Mouse (Mus musculus) adrenal gland, postnatal 10 days (tissue): Measurements from ENCODE around the gene Dach1. TPM values are rescaled to one million over a fixed set of nuclear protein-coding genes. Genes with fewer than 3 reads are reported as not detected.
A peak's percentile ranks its signal among the peaks of the same experiment; 100 is the strongest.

ENCODE experiments used
- DNase-seq: peaks from one replicate; pipeline ENCODE4 v3.0.0; 2021; ENCODE audit warnings: mixed read lengths
- total RNA-seq, 2 experiments: library from RNA; stranded (reverse); gene quantifications; 2 replicates each; pipeline ENCODE4 v1.2.3; 2021

Dach1 gene
- total RNA-seq, 2 experiments from 2014 or later, result 8.9 to 13.0 TPM

DNA sequence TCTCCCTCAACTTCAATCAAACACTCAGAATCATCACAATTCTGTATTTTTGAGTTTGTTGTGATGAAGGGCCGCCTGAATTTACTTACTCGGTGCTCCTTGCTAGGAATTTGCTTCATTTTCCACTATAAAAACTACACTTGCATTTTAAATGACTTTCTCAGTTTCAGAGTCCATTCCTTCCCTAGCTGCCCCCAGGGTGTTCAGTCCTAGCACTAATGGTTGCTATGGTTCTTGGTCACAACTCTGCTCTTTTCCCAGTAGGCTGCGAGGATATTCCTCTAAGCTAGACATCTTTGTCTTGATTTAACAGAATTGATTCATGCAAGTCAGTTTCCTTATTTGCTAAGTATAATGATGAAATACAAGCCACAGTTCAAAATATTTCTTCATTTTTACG, 319.1 kb downstream of the Dach1 start:
- no peak for DNase-seq

DNA sequence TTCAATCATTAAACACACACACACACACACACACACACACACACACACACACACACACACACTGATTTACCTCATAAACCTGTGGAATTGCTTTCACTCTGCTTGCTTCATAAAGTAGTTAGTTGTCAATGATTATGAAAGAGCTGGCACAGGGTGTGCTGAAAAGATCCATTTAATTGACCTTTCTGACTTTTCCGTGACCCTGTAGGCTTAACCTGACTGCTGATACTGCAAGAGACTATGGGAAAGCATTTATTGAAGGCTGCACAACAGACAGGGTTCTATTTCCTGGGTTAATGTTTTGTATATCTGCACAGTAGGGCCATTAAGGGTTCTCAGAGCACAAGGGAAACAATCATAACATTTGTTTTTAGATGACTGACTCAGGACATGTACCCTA, 321.9 kb downstream of the Dach1 start:
- peak; percentile 7 for DNase-seq

DNA sequence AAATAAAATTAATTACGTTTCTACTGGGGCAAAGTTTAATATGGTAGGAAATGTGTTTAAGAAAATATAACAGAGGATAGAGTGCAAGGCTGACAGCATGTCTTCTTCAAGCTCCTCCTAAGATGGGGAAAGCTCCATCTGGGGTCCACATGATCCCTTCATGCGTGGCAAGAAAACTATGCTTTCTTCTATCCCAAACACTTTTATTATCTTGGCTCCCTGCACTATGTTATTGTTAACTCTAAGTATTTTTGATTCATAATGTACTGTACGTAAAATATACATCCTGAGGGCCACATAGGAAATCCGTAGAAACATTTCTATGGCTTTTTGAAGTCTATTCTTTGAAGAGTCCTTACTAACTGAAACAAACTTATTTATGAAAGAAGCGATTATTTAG, 330.3 kb downstream of the Dach1 start:
- no peak for DNase-seq

DNA sequence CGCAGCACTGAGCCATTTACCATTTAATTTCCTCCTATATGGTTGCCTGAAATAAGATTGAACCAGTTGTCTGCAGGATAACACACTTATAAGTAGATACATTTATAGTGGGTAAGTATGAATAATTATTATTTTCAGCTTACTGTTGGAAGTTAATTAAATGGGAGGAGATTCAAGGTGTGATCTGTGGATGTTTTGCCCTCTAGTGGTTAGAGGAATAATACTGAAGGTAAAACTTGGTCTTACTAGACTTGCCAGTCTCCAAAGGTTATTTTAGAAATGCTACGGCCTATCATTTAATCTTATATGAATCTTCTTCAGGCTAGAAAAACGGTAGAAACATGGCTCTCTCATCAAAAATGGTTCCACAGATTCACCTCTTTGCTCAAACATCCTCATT, 339.7 kb downstream of the Dach1 start:
- no peak for DNase-seq

DNA sequence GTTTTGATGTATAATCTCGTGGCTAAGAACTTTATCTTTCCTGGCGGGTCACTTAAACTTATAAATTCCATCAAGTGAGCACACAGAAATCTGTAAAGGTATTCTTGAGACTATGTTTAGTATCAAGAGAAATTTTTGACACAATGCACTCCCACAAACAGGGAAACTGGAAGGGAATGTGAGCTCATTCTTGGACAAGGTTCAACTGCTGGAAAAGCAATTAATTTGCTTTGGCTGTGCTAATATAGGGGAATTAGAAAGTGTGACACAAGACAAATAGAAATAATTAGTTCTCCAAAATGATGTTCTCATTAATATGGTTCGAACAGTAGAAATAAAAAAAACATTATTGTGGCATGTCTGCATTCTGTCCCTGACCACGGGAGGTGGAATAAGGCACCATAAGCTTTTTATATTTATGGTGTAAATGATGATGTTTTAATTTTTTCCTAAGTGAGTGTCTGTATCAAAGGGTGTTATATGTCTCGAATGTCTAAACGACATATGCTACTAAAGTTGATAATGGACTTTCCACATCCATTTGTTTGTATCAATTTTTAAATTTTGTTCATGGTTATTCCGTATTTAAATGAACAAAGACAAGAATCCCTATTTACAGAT, 354.9 kb downstream of the Dach1 start:
- DNase-seq, result no peak

DNA sequence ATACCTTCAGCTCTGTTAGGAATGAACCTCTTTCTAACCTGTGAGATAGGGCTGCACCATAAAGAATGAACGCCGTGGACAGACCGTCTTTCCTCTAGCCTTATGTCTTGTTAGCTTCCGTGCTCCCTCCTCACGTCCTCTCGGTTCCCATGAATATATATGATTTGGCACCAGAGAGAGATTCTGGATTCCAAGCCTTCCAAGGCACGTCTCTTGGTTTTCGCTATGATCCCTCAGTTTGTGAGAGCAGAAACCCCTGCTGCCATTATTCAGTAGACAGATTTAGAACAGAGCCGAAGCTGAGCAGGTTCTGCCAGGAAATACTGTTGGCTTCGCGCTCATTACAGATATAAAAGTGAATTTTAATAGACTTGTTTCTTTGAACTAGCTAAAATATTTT, 356.0 kb downstream of the Dach1 start:
- no peak for DNase-seq

DNA sequence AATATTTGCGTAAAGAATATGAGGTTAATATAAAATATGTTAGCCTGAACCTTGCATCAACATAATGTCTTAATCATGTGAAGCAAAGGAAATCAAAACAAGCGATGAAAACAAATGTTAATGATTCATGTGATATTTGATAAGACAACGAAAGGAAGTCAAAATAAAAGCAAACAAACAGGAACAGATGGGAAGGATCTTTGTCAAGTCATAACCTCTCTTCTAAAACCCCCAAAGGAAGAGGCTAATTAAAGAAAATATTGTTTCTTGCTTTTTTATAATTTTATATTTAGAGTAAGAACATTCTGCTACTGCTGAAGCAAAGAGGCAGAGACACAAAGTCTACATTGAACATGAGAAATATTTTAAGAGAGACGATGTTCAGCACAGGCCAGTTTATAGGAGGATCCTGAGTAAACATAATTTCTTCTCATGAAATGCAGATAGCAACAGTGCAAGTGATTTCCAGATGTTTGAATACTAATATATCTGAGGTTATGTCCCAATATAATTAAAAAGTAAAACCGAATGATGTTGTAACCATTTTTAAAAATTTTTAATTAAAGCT, 374.1 kb downstream of the Dach1 start:
- no peak for DNase-seq

DNA sequence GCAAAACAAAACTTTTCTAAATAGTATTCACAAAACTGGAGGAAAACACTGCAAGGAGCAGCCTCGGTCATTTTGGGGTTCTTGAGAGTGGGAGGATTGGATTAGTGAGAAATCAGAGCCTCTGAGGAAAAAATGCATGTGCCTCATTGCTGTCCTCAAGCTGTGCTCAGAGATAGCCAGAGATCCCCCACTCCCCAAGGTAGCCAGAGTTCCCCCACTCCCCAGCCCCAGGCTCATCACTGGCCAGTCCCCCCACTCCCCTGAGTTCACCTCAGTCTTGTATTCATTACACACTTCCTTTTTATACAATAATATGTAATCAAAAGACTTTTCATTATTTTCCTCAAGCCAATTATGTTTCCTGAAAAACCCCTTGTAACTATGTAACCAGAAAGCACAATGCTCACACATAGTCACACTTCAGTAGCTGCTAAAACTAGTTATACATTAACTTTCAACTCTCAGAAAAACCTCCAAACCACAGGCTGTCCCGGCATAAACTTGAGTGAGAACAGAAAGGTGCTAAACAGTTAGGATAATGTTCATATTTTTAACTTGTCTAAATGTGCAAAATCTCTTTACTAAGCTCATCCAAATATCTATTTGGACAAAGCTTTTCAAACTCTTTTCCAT, 395.3 kb downstream of the Dach1 start:
- no peak for DNase-seq

DNA sequence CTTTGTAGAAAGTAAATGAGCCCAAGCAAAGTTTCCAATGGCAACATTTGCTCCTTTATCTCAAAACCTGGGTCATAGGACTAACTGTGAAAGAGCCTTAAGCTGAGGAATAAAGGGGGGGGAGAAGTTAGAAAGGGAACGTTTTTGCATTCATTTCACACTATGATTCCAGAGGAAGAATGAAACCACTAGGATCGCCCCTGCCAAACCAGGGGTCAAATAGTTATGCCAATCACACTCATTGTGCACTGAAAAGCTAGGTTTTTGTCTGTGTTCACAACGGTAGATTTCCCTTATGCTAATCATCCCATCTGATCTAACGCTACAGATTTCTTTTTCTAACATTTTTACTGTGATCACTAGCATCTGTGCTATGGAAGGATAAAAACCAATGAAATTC, 415.2 kb downstream of the Dach1 start:
- DNase-seq, result no peak

DNA sequence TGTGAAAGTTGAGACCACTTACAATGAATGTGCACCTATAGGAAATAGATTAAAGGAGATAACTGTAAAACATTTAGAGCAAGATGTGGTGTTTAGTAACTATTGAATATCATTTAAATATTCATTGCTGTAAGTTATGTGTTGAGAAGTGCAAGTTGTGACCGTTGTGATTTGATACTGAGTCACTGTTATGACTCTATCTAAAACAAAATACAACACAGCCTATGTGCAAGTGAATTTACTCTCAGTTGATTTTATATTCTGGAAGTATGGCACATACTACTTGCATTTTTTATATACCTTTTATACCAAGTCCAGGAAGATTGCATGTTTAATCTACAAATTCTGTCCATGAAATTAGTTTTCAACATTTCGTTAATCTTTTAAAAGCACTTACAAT, 415.6 kb downstream of the Dach1 start:
- no peak for DNase-seq

DNA sequence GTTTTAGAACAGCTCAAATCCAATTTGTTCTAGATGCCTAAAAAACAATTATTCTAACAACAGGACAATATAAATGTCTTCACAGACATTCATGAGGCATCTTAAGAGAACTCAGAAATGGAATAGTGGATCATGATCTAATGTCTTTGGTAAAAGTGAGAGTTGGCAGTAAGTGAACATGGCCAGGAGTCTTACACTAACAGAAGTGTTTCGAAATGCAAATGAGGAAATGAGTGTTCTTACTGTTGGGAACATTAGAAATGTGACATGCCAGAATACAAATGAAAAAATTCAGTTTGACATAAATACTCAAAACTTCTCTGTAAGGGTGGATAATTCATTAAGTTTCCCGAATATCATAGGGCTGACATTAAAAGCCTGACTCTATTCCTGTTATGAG, 426.3 kb downstream of the Dach1 start:
- no peak for DNase-seq

DNA sequence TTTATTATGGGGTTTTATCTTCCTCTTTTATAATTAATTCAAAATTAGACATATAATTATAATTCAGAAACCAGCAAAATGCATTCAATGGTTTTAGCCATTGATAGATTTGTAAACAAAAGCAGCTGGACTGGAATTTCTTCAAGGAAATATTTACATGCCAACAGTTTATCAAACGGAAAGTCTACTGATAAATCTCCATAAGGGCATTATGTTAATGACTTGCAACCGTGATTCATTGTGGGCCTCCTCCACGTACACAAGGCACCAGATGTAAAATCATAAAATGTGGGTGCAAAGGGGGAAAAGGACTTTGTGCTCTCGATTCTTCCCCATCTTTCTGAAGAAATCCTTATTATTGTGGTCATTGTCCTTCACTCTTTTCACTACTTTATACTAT, 426.8 kb downstream of the Dach1 start:
- no peak for DNase-seq
